ENCODE assay signal across 8 mouse cellular contexts in genomic region chrX:50619919-50620318, GRCm38 (mm10).
DNase-seq lines count a peak whose midpoint lies in the region; ATAC-seq and TF ChIP-seq lines count a peak whose summit lies in the region.

No protein-coding gene starts in this region.

- peak; percentile 30 for DNase-seq in CD4-positive, CD25-positive, alpha-beta regulatory T cell, adult 2 months (ENCODE audit: low read depth, low spot score)
- peak; percentile 85 for DNase-seq in lung, embryonic 14.5 days
- no peak for DNase-seq in lung, postnatal 14 days
- peak; percentile 83 for DNase-seq in forebrain, embryonic 14.5 days (ENCODE audit: low spot score)
- peak; percentile 62 for DNase-seq in limb, embryonic 10.5 days (ENCODE audit: low spot score)
- peak; percentile 95 for DNase-seq in midbrain, embryonic 11.5 days (ENCODE audit: low spot score, missing footprints)
- peak; percentile 50 for DNase-seq in stomach, postnatal 0 days (ENCODE audit: low spot score)

- TF ChIP-seq EP300 in stomach, postnatal 0 days (optimal IDR thresholded peaks at IDR 0.05), result no peak

- no peaks in the 10 kb centered on the region for H3K4me1 ChIP-seq in lung, embryonic 14.5 days (ENCODE audit: insufficient read depth)
- no peaks in the 10 kb centered on the region for H3K4me1 ChIP-seq in forebrain, embryonic 14.5 days (ENCODE audit: control insufficient read depth, insufficient read depth, low read length)
- no peaks in the 10 kb centered on the region for H3K4me1 ChIP-seq in limb, embryonic 10.5 days
- no peaks in the 10 kb centered on the region for H3K4me1 ChIP-seq in midbrain, embryonic 11.5 days (ENCODE audit: control insufficient read depth, insufficient read depth, low read length)
- no peaks in the 10 kb centered on the region for H3K4me1 ChIP-seq in stomach, postnatal 0 days (replicated peaks; ENCODE audit: control insufficient read depth, insufficient read depth)

- no peak overlapping the region for H3K9ac ChIP-seq in lung, embryonic 14.5 days
- no peak overlapping the region for H3K9ac ChIP-seq in forebrain, embryonic 14.5 days (ENCODE audit: low read length)
- no peak overlapping the region for H3K9ac ChIP-seq in midbrain, embryonic 11.5 days (ENCODE audit: low read length)
- H3K9ac ChIP-seq in stomach, postnatal 0 days (ENCODE audit: low read length), result no peak overlapping the region

- H3K4me3 ChIP-seq in lung, embryonic 14.5 days (ENCODE audit: low read depth, low read length), result no peak overlapping the region
- H3K4me3 ChIP-seq in forebrain, embryonic 14.5 days (ENCODE audit: low read depth, low read length), result no peak overlapping the region
- no peak overlapping the region for H3K4me3 ChIP-seq in limb, embryonic 10.5 days
- H3K4me3 ChIP-seq in midbrain, embryonic 11.5 days (ENCODE audit: low read depth, low read length), result no peak overlapping the region
- H3K4me3 ChIP-seq in stomach, postnatal 0 days (ENCODE audit: low read depth, low read length), result no peak overlapping the region

- no peaks in the 10 kb centered on the region for H3K9me3 ChIP-seq in lung, embryonic 14.5 days (ENCODE audit: low read depth, low read length)
- H3K9me3 ChIP-seq in forebrain, embryonic 14.5 days (replicated peaks; ENCODE audit: control insufficient read depth, low read length), result no peaks in the 10 kb centered on the region
- no peaks in the 10 kb centered on the region for H3K9me3 ChIP-seq in limb, embryonic 10.5 days (replicated peaks)
- H3K9me3 ChIP-seq in midbrain, embryonic 11.5 days (ENCODE audit: control insufficient read depth, low read length), result no peaks in the 10 kb centered on the region
- no peaks in the 10 kb centered on the region for H3K9me3 ChIP-seq in stomach, postnatal 0 days (ENCODE audit: control insufficient read depth, low read length)

- H3K36me3 ChIP-seq in lung, embryonic 14.5 days (ENCODE audit: insufficient read depth), result peaks cover 6% of the 10 kb centered on the region; the same call in 1 of the 2 replicates
- no peaks in the 10 kb centered on the region for H3K36me3 ChIP-seq in forebrain, embryonic 14.5 days (ENCODE audit: control insufficient read depth, insufficient read depth, low read length)
- peaks cover 40% of the 10 kb centered on the region for H3K36me3 ChIP-seq in limb, embryonic 10.5 days
- H3K36me3 ChIP-seq in midbrain, embryonic 11.5 days (ENCODE audit: control insufficient read depth, insufficient read depth, low read length), result no peaks in the 10 kb centered on the region
- no peaks in the 10 kb centered on the region for H3K36me3 ChIP-seq in stomach, postnatal 0 days (ENCODE audit: control insufficient read depth, insufficient read depth, low read length)

- no peak overlapping the region for H3K27ac ChIP-seq in lung, embryonic 14.5 days (ENCODE audit: low read depth)
- no peak overlapping the region for H3K27ac ChIP-seq in forebrain, embryonic 14.5 days (ENCODE audit: low read depth, low read length)
- H3K27ac ChIP-seq in limb, embryonic 10.5 days, result peak overlapping the region; percentile 71
- H3K27ac ChIP-seq in midbrain, embryonic 11.5 days (ENCODE audit: low read depth, low read length), result no peak overlapping the region
- no peak overlapping the region; the same call in 1 of the 2 replicates for H3K27ac ChIP-seq in stomach, postnatal 0 days (replicated peaks)

- peak; percentile 58 for TF ChIP-seq CTCF in lung, embryonic 14.5 days (IDR thresholded peaks at IDR 0.05; ENCODE audit: low read depth)
- peak; percentile 73 for TF ChIP-seq CTCF in stomach, postnatal 0 days (IDR thresholded peaks at IDR 0.05; ENCODE audit: low read depth)

- WGBS in lung, embryonic 14.5 days, result 65% methylated on average over 9 of the region's 9 CpGs
- 53% methylated on average over 9 of the region's 9 CpGs for WGBS in forebrain, embryonic 14.5 days
- WGBS in limb, embryonic 10.5 days, result 70% methylated on average over 9 of the region's 9 CpGs
- 78% methylated on average over 9 of the region's 9 CpGs for WGBS in midbrain, embryonic 11.5 days
- 64% methylated on average over 9 of the region's 9 CpGs for WGBS in stomach, postnatal 0 days

- H3K27me3 ChIP-seq in lung, embryonic 14.5 days (ENCODE audit: insufficient read depth, low read length), result no peaks in the 10 kb centered on the region
- H3K27me3 ChIP-seq in forebrain, embryonic 14.5 days (replicated peaks; ENCODE audit: control insufficient read depth, insufficient read depth, low read length), result no peaks in the 10 kb centered on the region
- no peaks in the 10 kb centered on the region for H3K27me3 ChIP-seq in limb, embryonic 10.5 days (ENCODE audit: low read depth, poor library complexity, severe bottlenecking)
- H3K27me3 ChIP-seq in midbrain, embryonic 11.5 days (ENCODE audit: control insufficient read depth, insufficient read depth, low read length), result no peaks in the 10 kb centered on the region
- H3K27me3 ChIP-seq in stomach, postnatal 0 days (ENCODE audit: control insufficient read depth, insufficient read depth, low read length), result no peaks in the 10 kb centered on the region

- ATAC-seq in CD4-positive, CD25-positive, alpha-beta regulatory T cell, adult 4 months, result no peak
- no peak for ATAC-seq in lung, embryonic 14.5 days (ENCODE audit: insufficient read depth)
- ATAC-seq in forebrain, embryonic 14.5 days, result no peak
- ATAC-seq in midbrain, embryonic 11.5 days (ENCODE audit: low FRiP score), result 0 out of 2 replicates have a peak, but pooled peaks have one; percentile 40
- 0 out of 2 replicates have a peak, but pooled peaks have one; percentile 45 for ATAC-seq in stomach, postnatal 0 days (ENCODE audit: low FRiP score, low TSS enrichment)

- H3K4me2 ChIP-seq in lung, embryonic 14.5 days, result no peak overlapping the region
- no peak overlapping the region; the same call in 1 of the 2 replicates for H3K4me2 ChIP-seq in forebrain, embryonic 14.5 days (ENCODE audit: low read length)
- H3K4me2 ChIP-seq in midbrain, embryonic 11.5 days, result no peak overlapping the region
- H3K4me2 ChIP-seq in stomach, postnatal 0 days (replicated peaks; ENCODE audit: low read depth), result no peak overlapping the region

Comparison
In these comparisons a context has a peak if more than half of its experiments do, and no peak if none do; other contexts are left out.
1. ATAC-seq: peak in midbrain, embryonic 11.5 days (single experiment) and stomach, postnatal 0 days (single experiment); none in CD4-positive, CD25-positive, alpha-beta regulatory T cell, adult 4 months (single experiment), lung, embryonic 14.5 days (single experiment) and forebrain, embryonic 14.5 days (single experiment).